8 mouse cellular contexts compared by ENCODE assay signal in the genomic region with DNA sequence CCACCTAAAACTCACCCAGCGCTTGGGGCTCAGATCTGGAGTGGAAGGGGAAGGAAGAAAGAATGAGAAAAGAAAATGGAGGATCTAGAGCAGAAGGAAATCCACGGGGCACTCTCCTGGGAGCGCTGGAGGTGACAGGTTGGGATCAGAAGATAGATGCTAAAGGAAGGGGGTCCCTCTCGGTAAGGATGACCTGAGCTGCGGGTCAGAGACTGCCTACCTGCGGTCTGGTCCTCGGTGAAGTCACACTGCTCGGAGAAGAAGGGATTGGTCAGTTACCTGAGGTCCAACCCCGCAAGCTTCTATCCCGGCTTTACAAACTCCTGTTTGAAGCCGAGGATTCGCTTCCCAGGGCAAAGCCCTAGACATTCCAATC. TPM values are rescaled to one million over a fixed set of nuclear protein-coding genes. Genes with fewer than 3 reads are reported as not detected.
DNase-seq lines count a peak whose midpoint lies in the region; ATAC-seq and TF ChIP-seq lines count a peak whose summit lies in the region.

No protein-coding gene starts in this region.

- peak overlapping the region; percentile 90 for H3K4me3 ChIP-seq in kidney, adult 2 months (ENCODE audit: insufficient read depth, low read depth, low read length)
- H3K4me3 ChIP-seq in forebrain, embryonic 14.5 days (ENCODE audit: low read depth, low read length), result peak overlapping the region; percentile 72
- H3K4me3 ChIP-seq in liver, embryonic 16.5 days (ENCODE audit: low read depth, low read length), result peak overlapping the region; percentile 92

- H3K9ac ChIP-seq in forebrain, embryonic 14.5 days (ENCODE audit: low read length), result peak overlapping the region; percentile 83
- H3K9ac ChIP-seq in liver, embryonic 16.5 days (ENCODE audit: low read depth, low read length), result peak overlapping the region; percentile 95

- TF ChIP-seq CTCF in kidney, adult 2 months (conservative IDR thresholded peaks at IDR 0.05; ENCODE audit: insufficient read depth, insufficient read length, low read depth, low read length), result no peak

- TF ChIP-seq POLR2A in kidney, adult 2 months (IDR thresholded peaks at IDR 0.05; ENCODE audit: low read depth, low read length), result no peak

- no peak for DNase-seq in kidney, adult 2 months
- DNase-seq in kidney, postnatal 25 days, result no peak
- no peak for DNase-seq in forebrain, embryonic 14.5 days (ENCODE audit: low spot score)
- no peak for DNase-seq in layer of hippocampus, postnatal 14 days (ENCODE audit: low spot score in 2 of 2)
- DNase-seq in gastrocnemius, postnatal 4 days (ENCODE audit: low spot score in 2 of 2), result no peak
- DNase-seq in urinary bladder, adult 2 months (ENCODE audit: low spot score), result no peak

- peaks cover 26% of the 10 kb centered on the region for H3K4me1 ChIP-seq in kidney, adult 2 months (ENCODE audit: control insufficient read depth, insufficient read depth, low read length)
- H3K4me1 ChIP-seq in forebrain, embryonic 14.5 days (ENCODE audit: control insufficient read depth, insufficient read depth, low read length), result peaks cover 12% of the 10 kb centered on the region
- peaks cover 42% of the 10 kb centered on the region for H3K4me1 ChIP-seq in liver, embryonic 16.5 days (ENCODE audit: control insufficient read depth, low read depth, low read length)

- H3K4me2 ChIP-seq in forebrain, embryonic 14.5 days (ENCODE audit: low read length), result peak overlapping the region; percentile 75
- H3K4me2 ChIP-seq in liver, embryonic 16.5 days (ENCODE audit: low read depth, low read length), result peak overlapping the region; percentile 92

- peaks cover 1% of the 10 kb centered on the region; the same call in 1 of the 2 replicates for H3K36me3 ChIP-seq in kidney, adult 2 months (ENCODE audit: control insufficient read depth, insufficient read depth, low read length)
- H3K36me3 ChIP-seq in forebrain, embryonic 14.5 days (ENCODE audit: control insufficient read depth, insufficient read depth, low read length), result peaks cover 37% of the 10 kb centered on the region
- H3K36me3 ChIP-seq in liver, embryonic 16.5 days (ENCODE audit: control insufficient read depth, insufficient read depth), result peaks cover 31% of the 10 kb centered on the region

- ATAC-seq in activated CD4-positive, CD25-positive, alpha-beta regulatory T cell, adult 4 months, result peak; percentile 2
- ATAC-seq in forebrain, embryonic 14.5 days, result peak; percentile 27; the same call in 1 of the 2 replicates
- ATAC-seq in liver, embryonic 16.5 days (ENCODE audit: low read depth), result peak; percentile 42

- 0% methylated on average over 12 of the region's 12 CpGs for WGBS in kidney, adult 2 months
- 0% methylated on average over 12 of the region's 12 CpGs for WGBS in forebrain, embryonic 14.5 days
- under 1% methylated on average over 12 of the region's 12 CpGs for WGBS in liver, embryonic 16.5 days (ENCODE audit: insufficient replicate concordance)

- no peaks in the 10 kb centered on the region for H3K27me3 ChIP-seq in kidney, adult 2 months (replicated peaks; ENCODE audit: control insufficient read depth, insufficient read depth, low read length)
- H3K27me3 ChIP-seq in forebrain, embryonic 14.5 days (replicated peaks; ENCODE audit: control insufficient read depth, insufficient read depth, low read length), result no peaks in the 10 kb centered on the region
- H3K27me3 ChIP-seq in liver, embryonic 16.5 days (ENCODE audit: control insufficient read depth, insufficient read depth, low read depth, low read length), result no peaks in the 10 kb centered on the region

- H3K27ac ChIP-seq in kidney, adult 2 months (ENCODE audit: insufficient read depth, low read depth, low read length), result peak overlapping the region; percentile 96
- peak overlapping the region; percentile 92 for H3K27ac ChIP-seq in forebrain, embryonic 14.5 days (ENCODE audit: low read depth, low read length)
- peak overlapping the region; percentile 96 for H3K27ac ChIP-seq in liver, embryonic 16.5 days (ENCODE audit: low read length)

- no peaks in the 10 kb centered on the region for H3K9me3 ChIP-seq in forebrain, embryonic 14.5 days (replicated peaks; ENCODE audit: control insufficient read depth, low read length)
- no peaks in the 10 kb centered on the region for H3K9me3 ChIP-seq in liver, embryonic 16.5 days (replicated peaks; ENCODE audit: control insufficient read depth, low read length)

RNA-seq across cellular contexts. Expression of a gene that starts 0.6 kb away (rescaled TPM):
- polyA plus RNA-seq in kidney, adult 2 months (2012; rRNA removed), result 897 and 1,416 TPM in 2 replicates
- 1,000 to 10,000 TPM; 1,113 TPM for polyA plus RNA-seq in activated CD4-positive, CD25-positive, alpha-beta regulatory T cell, adult 4 months (2017; shearing (Covaris generic))
- 732 and 818 TPM in 2 replicates for polyA plus RNA-seq in forebrain, embryonic 14.5 days (2014; fragmentation: Nextera tagmentation; extraction: Ambion mirVana)
- 448 and 465 TPM in 2 replicates for polyA plus RNA-seq in liver, embryonic 16.5 days (2015; fragmentation: Nextera tagmentation; extraction: Ambion mirVana)
- 100 to 1,000 TPM; 596 to 608 TPM for total RNA-seq in layer of hippocampus, postnatal 14 days (2021)
- total RNA-seq in gastrocnemius, postnatal 4 days (2021), result 100 to 1,000 TPM; 485 to 542 TPM
- polyA plus RNA-seq in urinary bladder, adult 2 months (2012; rRNA removed), result 10,835 and 11,320 TPM in 2 replicates

RNA-seq across cellular contexts. Expression of a gene that starts 5.2 kb away (rescaled TPM):
- polyA plus RNA-seq in kidney, adult 2 months (2012; rRNA removed), result 8.4 and 10.6 TPM in 2 replicates
- polyA plus RNA-seq in activated CD4-positive, CD25-positive, alpha-beta regulatory T cell, adult 4 months (2017; shearing (Covaris generic)), result 1 to 10 TPM; 2.0 to 6.9 TPM
- polyA plus RNA-seq in forebrain, embryonic 14.5 days (2014; fragmentation: Nextera tagmentation; extraction: Ambion mirVana), result 4.6 and 5.8 TPM in 2 replicates
- 1.8 and 2.0 TPM in 2 replicates for polyA plus RNA-seq in liver, embryonic 16.5 days (2015; fragmentation: Nextera tagmentation; extraction: Ambion mirVana)
- total RNA-seq in layer of hippocampus, postnatal 14 days (2021), result 10 to 100 TPM; 15.5 to 16.2 TPM
- 100 to 1,000 TPM; 119 to 139 TPM for total RNA-seq in gastrocnemius, postnatal 4 days (2021)
- polyA plus RNA-seq in urinary bladder, adult 2 months (2012; rRNA removed), result 3.0 and 3.3 TPM in 2 replicates

RNA-seq across cellular contexts. Expression of a gene that starts 32.4 kb away (rescaled TPM):
- polyA plus RNA-seq in kidney, adult 2 months (2012; rRNA removed), result 24.5 and 25.5 TPM in 2 replicates
- 10 to 100 TPM; 77.5 to 80.7 TPM for polyA plus RNA-seq in activated CD4-positive, CD25-positive, alpha-beta regulatory T cell, adult 4 months (2017; shearing (Covaris generic))
- 4.7 and 6.3 TPM in 2 replicates for polyA plus RNA-seq in forebrain, embryonic 14.5 days (2014; fragmentation: Nextera tagmentation; extraction: Ambion mirVana)
- polyA plus RNA-seq in liver, embryonic 16.5 days (2015; fragmentation: Nextera tagmentation; extraction: Ambion mirVana), result 10.3 and 10.5 TPM in 2 replicates
- total RNA-seq in layer of hippocampus, postnatal 14 days (2021), result 1 to 10 TPM; 8.6 to 9.1 TPM
- 10 to 100 TPM; 49.6 to 50.5 TPM for total RNA-seq in gastrocnemius, postnatal 4 days (2021)
- 56.9 and 61.6 TPM in 2 replicates for polyA plus RNA-seq in urinary bladder, adult 2 months (2012; rRNA removed)

RNA-seq across cellular contexts. Expression of a gene that starts 34.3 kb away (rescaled TPM):
- 81.3 and 81.4 TPM in 2 replicates for polyA plus RNA-seq in kidney, adult 2 months (2012; rRNA removed)
- polyA plus RNA-seq in activated CD4-positive, CD25-positive, alpha-beta regulatory T cell, adult 4 months (2017; shearing (Covaris generic)), result 10 to 100 TPM; 53.8 to 54.8 TPM
- 178 and 201 TPM in 2 replicates for polyA plus RNA-seq in forebrain, embryonic 14.5 days (2014; fragmentation: Nextera tagmentation; extraction: Ambion mirVana)
- polyA plus RNA-seq in liver, embryonic 16.5 days (2015; fragmentation: Nextera tagmentation; extraction: Ambion mirVana), result 20.3 and 22.6 TPM in 2 replicates
- 100 to 1,000 TPM; 208 to 212 TPM for total RNA-seq in layer of hippocampus, postnatal 14 days (2021)
- total RNA-seq in gastrocnemius, postnatal 4 days (2021), result 10 to 100 TPM; 90.8 to 91.2 TPM
- polyA plus RNA-seq in urinary bladder, adult 2 months (2012; rRNA removed), result 91.5 and 97.0 TPM in 2 replicates

RNA-seq across cellular contexts. Expression of a gene that starts 54.3 kb away (rescaled TPM):
- polyA plus RNA-seq in kidney, adult 2 months (2012; rRNA removed), result 10.0 and 11.3 TPM in 2 replicates
- 10 to 100 TPM in 1 of 2 experiments, 1 to 10 TPM in 1; 6.4 to 10.1 TPM for polyA plus RNA-seq in activated CD4-positive, CD25-positive, alpha-beta regulatory T cell, adult 4 months (2017; shearing (Covaris generic))
- 16.2 and 18.2 TPM in 2 replicates for polyA plus RNA-seq in forebrain, embryonic 14.5 days (2014; fragmentation: Nextera tagmentation; extraction: Ambion mirVana)
- 4.9 and 5.7 TPM in 2 replicates for polyA plus RNA-seq in liver, embryonic 16.5 days (2015; fragmentation: Nextera tagmentation; extraction: Ambion mirVana)
- total RNA-seq in layer of hippocampus, postnatal 14 days (2021), result 10 to 100 TPM in 1 of 2 experiments, 1 to 10 TPM in 1; 9.1 to 12.0 TPM
- 1 to 10 TPM; 6.7 to 9.9 TPM for total RNA-seq in gastrocnemius, postnatal 4 days (2021)
- polyA plus RNA-seq in urinary bladder, adult 2 months (2012; rRNA removed), result 12.5 TPM in 2 replicates
